ENCODE assay signal across 27 mouse cellular contexts in the genomic region with DNA sequence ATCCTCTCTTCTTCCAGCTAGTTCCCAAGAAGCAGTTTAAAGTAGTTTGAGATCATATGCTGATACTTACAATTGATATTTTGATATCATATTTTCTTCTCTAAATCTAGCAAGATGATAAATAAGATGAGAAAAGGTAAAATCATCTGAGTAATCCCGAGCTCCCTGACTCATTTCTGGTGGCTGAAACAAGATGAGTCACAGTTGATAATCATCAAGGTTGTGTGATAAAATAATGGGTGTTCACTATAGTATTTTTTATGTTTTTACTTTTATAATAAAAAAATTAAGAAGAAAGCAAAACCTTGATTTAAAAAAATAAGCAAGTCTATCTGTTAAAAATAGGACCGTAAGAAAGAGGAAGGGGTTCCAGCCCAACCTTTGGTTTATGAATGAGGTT. TPM values are rescaled to one million over a fixed set of nuclear protein-coding genes. Genes with fewer than 3 reads are reported as not detected.
"Had no signal": no experiment of that assay in that cellular context is flagged by ENCODE, and none has a peak within 500 bp of the region (broad histone marks: within the 10 kb centered on the region; RNA-seq: fewer than 3 reads in every experiment).

No protein-coding gene starts in this region.

- H3K4me2 ChIP-seq: embryonic facial prominence, embryonic 12.5 days; embryonic facial prominence, embryonic 13.5 days; embryonic facial prominence, embryonic 15.5 days; forebrain, embryonic 12.5 days; forebrain, embryonic 13.5 days; forebrain, embryonic 15.5 days had no signal

- H3K4me1 ChIP-seq: embryonic facial prominence, embryonic 10.5 days; embryonic facial prominence, embryonic 12.5 days; embryonic facial prominence, embryonic 13.5 days; embryonic facial prominence, embryonic 15.5 days; forebrain, embryonic 10.5 days; forebrain, embryonic 12.5 days; forebrain, embryonic 13.5 days; forebrain, embryonic 15.5 days had no signal

- H3K9ac ChIP-seq: embryonic facial prominence, embryonic 12.5 days; embryonic facial prominence, embryonic 13.5 days; embryonic facial prominence, embryonic 15.5 days; forebrain, embryonic 12.5 days; forebrain, embryonic 13.5 days; forebrain, embryonic 15.5 days; forebrain, postnatal 0 days had no signal

- ATAC-seq: forebrain, embryonic 13.5 days; forebrain, embryonic 14.5 days; forebrain, embryonic 15.5 days; forebrain, embryonic 16.5 days; forebrain, postnatal 0 days had no signal

- H3K27ac ChIP-seq: embryonic facial prominence, embryonic 10.5 days; embryonic facial prominence, embryonic 12.5 days; embryonic facial prominence, embryonic 13.5 days; embryonic facial prominence, embryonic 15.5 days; forebrain, embryonic 10.5 days; forebrain, embryonic 12.5 days; forebrain, embryonic 13.5 days; forebrain, embryonic 15.5 days; gastrocnemius, adult 2 months; heart, adult 2 months had no signal

- H3K9me3 ChIP-seq: embryonic facial prominence, embryonic 10.5 days; embryonic facial prominence, embryonic 12.5 days; embryonic facial prominence, embryonic 13.5 days; embryonic facial prominence, embryonic 15.5 days; forebrain, embryonic 10.5 days; forebrain, embryonic 12.5 days; forebrain, embryonic 13.5 days; forebrain, embryonic 15.5 days had no signal

- H3K4me3 ChIP-seq: embryonic facial prominence, embryonic 10.5 days; embryonic facial prominence, embryonic 12.5 days; embryonic facial prominence, embryonic 13.5 days; embryonic facial prominence, embryonic 15.5 days; erythroblast, embryonic 14.5 days; forebrain, embryonic 10.5 days; forebrain, embryonic 12.5 days; forebrain, embryonic 13.5 days; forebrain, embryonic 15.5 days; gastrocnemius, adult 2 months; heart, adult 2 months had no signal

- DNase-seq: cerebellum, adult 9-10 months; cerebellum, adult 9-11 months; cerebellum, postnatal 10 days; cerebellum, postnatal 14 days; cerebellum, postnatal 25 days; cerebellum, postnatal 36 days; embryo, embryonic 11 days; forebrain, postnatal 0 days; gastrocnemius, adult 2 months; gastrocnemius, postnatal 10 days; gastrocnemius, postnatal 14 days; gastrocnemius, postnatal 25 days; gastrocnemius, postnatal 36 days; heart, adult 11 months; heart, adult 18-20 months; heart, adult 2 months had no signal

- H3K27me3 ChIP-seq: embryonic facial prominence, embryonic 12.5 days; embryonic facial prominence, embryonic 13.5 days; embryonic facial prominence, embryonic 15.5 days; forebrain, embryonic 12.5 days; forebrain, embryonic 13.5 days; forebrain, embryonic 15.5 days had no signal

RNA-seq across cellular contexts. Expression of a gene that starts 34.8 kb away (rescaled TPM):
- polyA plus RNA-seq: erythroblast, embryonic 14.5 days had no signal
